Mouse (Mus musculus): ENCODE measurements at regions not wholly inside any gene's neighbourhood (a gene's known extent, or its start where the extent isn't known, plus 50 kb on each side); places are given as distances from the start of the nearest gene placed in this dataset.
A peak's percentile ranks its signal among the peaks of the same experiment; 100 is the strongest.

GRCm38 (mm10) chr3:146337429-146337828 lies 67.0 kb upstream of the Ssx2ip start:
- Histone ChIP-seq H3K4me3 (ENCODE audit: low read length) (no peak overlapping the region), H3K36me3 (ENCODE audit: insufficient read depth, low read length) (no peaks in the 10 kb centered on the region), H3K27ac (peak overlapping the region; percentile 67), H3K9me3 (ENCODE audit: low read length) (no peaks in the 10 kb centered on the region), H3K4me1 (ENCODE audit: insufficient read depth, low read length) (peaks cover 18% of the 10 kb centered on the region), H3K27me3 (ENCODE audit: insufficient read depth, low read length) (no peaks in the 10 kb centered on the region), H3K4me2 (ENCODE audit: low read depth, low read length) (peak overlapping the region; percentile 42), H3K9ac (replicated peaks; ENCODE audit: low read length) (peak overlapping the region; percentile 46; the same call in 1 of the 2 replicates)
- DNase-seq (ENCODE audit: low spot score) (peak; percentile 32), ATAC-seq (no peak)
- WGBS: 35% methylated on average over 3 of the region's 3 CpGs
- no peak for TF ChIP-seq CTCF (IDR thresholded peaks at IDR 0.05; ENCODE audit: low read depth)

- Histone ChIP-seq H3K4me3 (ENCODE audit: low read length) (peak overlapping the region; percentile 2; the same call in 1 of the 2 replicates), H3K36me3 (ENCODE audit: insufficient read depth, low read length) (no peaks in the 10 kb centered on the region), H3K9me3 (ENCODE audit: low read length) (no peaks in the 10 kb centered on the region), H3K4me2 (ENCODE audit: low read depth, low read length) (peak overlapping the region; percentile 42), H3K27me3 (ENCODE audit: insufficient read depth, low read length) (no peaks in the 10 kb centered on the region), H3K4me1 (ENCODE audit: insufficient read depth, low read length) (peaks cover 18% of the 10 kb centered on the region), H3K9ac (replicated peaks; ENCODE audit: low read length) (peak overlapping the region; percentile 46), H3K27ac (peak overlapping the region; percentile 67)
- TF ChIP-seq CTCF (IDR thresholded peaks at IDR 0.05; ENCODE audit: low read depth): no peak
- peak; percentile 66 for DNase-seq (ENCODE audit: low spot score)
- peak; percentile 82 for ATAC-seq
- 5% methylated on average over 7 of the region's 7 CpGs for WGBS
Measured at GRCm38 (mm10) chr3:146337861-146338281, 66.6 kb upstream of the Ssx2ip start.

- no peak overlapping the region for H3K4me2 ChIP-seq (ENCODE audit: low read depth, low read length)
- no peak for TF ChIP-seq CTCF (IDR thresholded peaks at IDR 0.05; ENCODE audit: low read depth)
- no peaks in the 10 kb centered on the region for H3K9me3 ChIP-seq (ENCODE audit: low read length)
- no peak overlapping the region for H3K4me3 ChIP-seq (ENCODE audit: low read length)
- H3K27me3 ChIP-seq (ENCODE audit: insufficient read depth, low read length): no peaks in the 10 kb centered on the region
- WGBS: 62% methylated on average over 9 of the region's 9 CpGs
- H3K36me3 ChIP-seq (ENCODE audit: insufficient read depth, low read length): no peaks in the 10 kb centered on the region
- H3K27ac ChIP-seq: peak overlapping the region; percentile 67; the same call in 1 of the 2 replicates
- H3K4me1 ChIP-seq (ENCODE audit: insufficient read depth, low read length): peaks cover 18% of the 10 kb centered on the region
- no peak for DNase-seq (ENCODE audit: low spot score)
- no peak overlapping the region for H3K9ac ChIP-seq (replicated peaks; ENCODE audit: low read length)
- no peak for ATAC-seq
Measured at GRCm38 (mm10) chr3:146338445-146338844, 66.0 kb upstream of the Ssx2ip start.

GRCm38 (mm10) chr3:146340316-146341055 lies 64.0 kb upstream of the Ssx2ip start:
- no peak for ATAC-seq
- 78% methylated on average over 12 of the region's 12 CpGs for WGBS
- no peaks in the 10 kb centered on the region for H3K9me3 ChIP-seq (ENCODE audit: low read length)
- H3K4me2 ChIP-seq (ENCODE audit: low read depth, low read length): no peak overlapping the region
- H3K4me1 ChIP-seq (ENCODE audit: insufficient read depth, low read length): peaks cover 12% of the 10 kb centered on the region
- no peak overlapping the region for H3K4me3 ChIP-seq (ENCODE audit: low read length)
- no peak for DNase-seq (ENCODE audit: low spot score)
- H3K36me3 ChIP-seq (ENCODE audit: insufficient read depth, low read length): no peaks in the 10 kb centered on the region
- no peak overlapping the region for H3K27ac ChIP-seq
- no peaks in the 10 kb centered on the region for H3K27me3 ChIP-seq (ENCODE audit: insufficient read depth, low read length)
- no peak overlapping the region for H3K9ac ChIP-seq (replicated peaks; ENCODE audit: low read length)
- TF ChIP-seq CTCF (IDR thresholded peaks at IDR 0.05; ENCODE audit: low read depth): peak; percentile 33

- Histone ChIP-seq H3K36me3 (ENCODE audit: insufficient read depth, low read length) (no peaks in the 10 kb centered on the region), H3K4me3 (ENCODE audit: low read length) (no peak overlapping the region), H3K27me3 (ENCODE audit: insufficient read depth, low read length) (no peaks in the 10 kb centered on the region), H3K9ac (replicated peaks; ENCODE audit: low read length) (no peak overlapping the region), H3K27ac (no peak overlapping the region), H3K9me3 (ENCODE audit: low read length) (no peaks in the 10 kb centered on the region), H3K4me1 (ENCODE audit: insufficient read depth, low read length) (peaks cover 12% of the 10 kb centered on the region), H3K4me2 (ENCODE audit: low read depth, low read length) (no peak overlapping the region)
- WGBS: 51% methylated on average over 6 of the region's 6 CpGs
- peak; percentile 54 for DNase-seq (ENCODE audit: low spot score)
- ATAC-seq: no peak
- no peak for TF ChIP-seq CTCF (IDR thresholded peaks at IDR 0.05; ENCODE audit: low read depth)
Measured at GRCm38 (mm10) chr3:146341652-146342340, 62.6 kb upstream of the Ssx2ip start.

- WGBS: 93% methylated on average over 1 of the region's 1 CpGs
- H3K27ac ChIP-seq: no peak overlapping the region
- no peak overlapping the region for H3K4me2 ChIP-seq (ENCODE audit: low read depth, low read length)
Measured at GRCm38 (mm10) chr3:146342727-146343126, 61.7 kb upstream of the Ssx2ip start.

More at GRCm38 (mm10) chr3:146342727-146343126, 61.7 kb upstream of the Ssx2ip start:
- Histone ChIP-seq H3K27me3 (ENCODE audit: insufficient read depth, low read length) (no peaks in the 10 kb centered on the region), H3K9ac (replicated peaks; ENCODE audit: low read length) (no peak overlapping the region), H3K4me3 (ENCODE audit: low read length) (no peak overlapping the region), H3K4me1 (ENCODE audit: insufficient read depth, low read length) (0 out of 2 replicates have a peak, but pooled peaks cover 7% of the 10 kb centered on the region), H3K9me3 (ENCODE audit: low read length) (no peaks in the 10 kb centered on the region), H3K36me3 (ENCODE audit: insufficient read depth, low read length) (no peaks in the 10 kb centered on the region)
- ATAC-seq: no peak
- no peak for DNase-seq (ENCODE audit: low spot score)
- TF ChIP-seq CTCF (IDR thresholded peaks at IDR 0.05; ENCODE audit: low read depth): no peak

Measured in hindbrain, postnatal 0 days (tissue).